Mouse (Mus musculus): ENCODE measurements at regions not wholly inside any gene's neighbourhood (a gene's known extent, or its start where the extent isn't known, plus 50 kb on each side); places are given as distances from the start of the nearest gene placed in this dataset.
A peak's percentile ranks its signal among the peaks of the same experiment; 100 is the strongest.

- 76% methylated on average over 1 of the region's 1 CpGs for WGBS
- H3K9ac ChIP-seq (replicated peaks): no peak overlapping the region
- H3K4me3 ChIP-seq (replicated peaks): no peak overlapping the region
- no peaks in the 10 kb centered on the region for H3K36me3 ChIP-seq
- no peak overlapping the region for H3K27ac ChIP-seq
- H3K27me3 ChIP-seq: no peaks in the 10 kb centered on the region
- H3K9me3 ChIP-seq: no peaks in the 10 kb centered on the region
- no peak overlapping the region for H3K4me2 ChIP-seq (replicated peaks)
- H3K4me1 ChIP-seq (replicated peaks): no peaks in the 10 kb centered on the region
- ATAC-seq: no peak
Measured at GRCm38 (mm10) chr13:53996867-53997266, 58.6 kb downstream of the Drd1 start.

GRCm38 (mm10) chr13:53992863-53993451 lies 62.5 kb downstream of the Drd1 start:
- no peak for ATAC-seq
- no peak overlapping the region for H3K27ac ChIP-seq
- H3K27me3 ChIP-seq: no peaks in the 10 kb centered on the region
- WGBS: 87% methylated on average over 7 of the region's 7 CpGs
- H3K9me3 ChIP-seq: no peaks in the 10 kb centered on the region
- H3K4me1 ChIP-seq (replicated peaks): no peaks in the 10 kb centered on the region
- H3K4me3 ChIP-seq (replicated peaks): no peak overlapping the region
- no peak overlapping the region for H3K9ac ChIP-seq (replicated peaks)
- no peaks in the 10 kb centered on the region for H3K36me3 ChIP-seq
- no peak overlapping the region for H3K4me2 ChIP-seq (replicated peaks)

- WGBS: 72% methylated on average over 2 of the region's 2 CpGs
Measured at GRCm38 (mm10) chr13:53979226-53979625, 76.3 kb downstream of the Drd1 start.

GRCm38 (mm10) chr13:53969421-53969820 lies 86.1 kb downstream of the Drd1 start:
- Histone ChIP-seq H3K27ac (no peak overlapping the region), H3K9me3 (0 out of 2 replicates have a peak, but pooled peaks cover 7% of the 10 kb centered on the region), H3K27me3 (no peaks in the 10 kb centered on the region), H3K9ac (replicated peaks) (no peak overlapping the region), H3K4me2 (replicated peaks) (no peak overlapping the region), H3K36me3 (no peaks in the 10 kb centered on the region), H3K4me1 (replicated peaks) (peaks cover 7% of the 10 kb centered on the region; the same call in 1 of the 2 replicates), H3K4me3 (replicated peaks) (no peak overlapping the region)
- 94% methylated on average over 2 of the region's 2 CpGs for WGBS
- no peak for ATAC-seq

More at GRCm38 (mm10) chr13:53979226-53979625, 76.3 kb downstream of the Drd1 start:
- Histone ChIP-seq H3K4me3 (replicated peaks) (no peak overlapping the region), H3K4me2 (replicated peaks) (no peak overlapping the region), H3K9me3 (no peaks in the 10 kb centered on the region), H3K4me1 (replicated peaks) (no peaks in the 10 kb centered on the region), H3K9ac (replicated peaks) (no peak overlapping the region), H3K36me3 (no peaks in the 10 kb centered on the region), H3K27me3 (no peaks in the 10 kb centered on the region), H3K27ac (no peak overlapping the region)
- ATAC-seq: no peak

- H3K9me3 ChIP-seq: no peaks in the 10 kb centered on the region; the same call in 1 of the 2 replicates
- no peaks in the 10 kb centered on the region for H3K4me1 ChIP-seq (replicated peaks)
- H3K9ac ChIP-seq (replicated peaks): no peak overlapping the region
- H3K27ac ChIP-seq: no peak overlapping the region
- H3K36me3 ChIP-seq: no peaks in the 10 kb centered on the region
- 93% methylated on average over 15 of the region's 15 CpGs for WGBS
- no peaks in the 10 kb centered on the region for H3K27me3 ChIP-seq
- no peak for ATAC-seq
- no peak overlapping the region for H3K4me3 ChIP-seq (replicated peaks)
- no peak overlapping the region for H3K4me2 ChIP-seq (replicated peaks)
Measured at GRCm38 (mm10) chr13:53956167-53956566, 99.3 kb downstream of the Drd1 start.

GRCm38 (mm10) chr13:53948056-53948455 lies 107.4 kb downstream of the Drd1 start:
- Histone ChIP-seq H3K27me3 (no peaks in the 10 kb centered on the region), H3K4me2 (replicated peaks) (no peak overlapping the region), H3K4me1 (replicated peaks) (no peaks in the 10 kb centered on the region), H3K4me3 (replicated peaks) (no peak overlapping the region), H3K27ac (no peak overlapping the region), H3K36me3 (no peaks in the 10 kb centered on the region), H3K9ac (replicated peaks) (no peak overlapping the region), H3K9me3 (no peaks in the 10 kb centered on the region; the same call in 1 of the 2 replicates)
- 3% methylated on average over 4 of the region's 4 CpGs for WGBS
- no peak for ATAC-seq

GRCm38 (mm10) chr13:53945681-53946080 lies 109.8 kb downstream of the Drd1 start:
- 82% methylated on average over 5 of the region's 5 CpGs for WGBS
- H3K4me2 ChIP-seq (replicated peaks): no peak overlapping the region
- ATAC-seq: no peak
- H3K4me3 ChIP-seq (replicated peaks): no peak overlapping the region
- H3K27me3 ChIP-seq: no peaks in the 10 kb centered on the region
- no peaks in the 10 kb centered on the region for H3K9me3 ChIP-seq
- peaks cover 13% of the 10 kb centered on the region; the same call in 1 of the 2 replicates for H3K4me1 ChIP-seq (replicated peaks)
- H3K9ac ChIP-seq (replicated peaks): no peak overlapping the region
- H3K36me3 ChIP-seq: no peaks in the 10 kb centered on the region
- no peak overlapping the region for H3K27ac ChIP-seq

- 64% methylated on average over 13 of the region's 13 CpGs for WGBS
- Histone ChIP-seq H3K4me3 (replicated peaks) (no peak overlapping the region), H3K9ac (replicated peaks) (no peak overlapping the region), H3K27ac (0 out of 2 replicates have a peak overlapping the region, but pooled peaks have one; percentile 19), H3K27me3 (no peaks in the 10 kb centered on the region), H3K4me2 (replicated peaks) (no peak overlapping the region), H3K9me3 (no peaks in the 10 kb centered on the region), H3K36me3 (no peaks in the 10 kb centered on the region), H3K4me1 (replicated peaks) (peaks cover 13% of the 10 kb centered on the region; the same call in 1 of the 2 replicates)
- peak; percentile 75 for ATAC-seq
Measured at GRCm38 (mm10) chr13:53941005-53941747, 114.3 kb downstream of the Drd1 start.

- Histone ChIP-seq H3K27me3 (no peaks in the 10 kb centered on the region), H3K4me2 (replicated peaks) (no peak overlapping the region), H3K36me3 (no peaks in the 10 kb centered on the region), H3K27ac (no peak overlapping the region), H3K4me1 (replicated peaks) (no peaks in the 10 kb centered on the region), H3K9me3 (no peaks in the 10 kb centered on the region), H3K4me3 (replicated peaks) (no peak overlapping the region), H3K9ac (replicated peaks) (no peak overlapping the region)
- ATAC-seq: no peak
- 80% methylated on average over 14 of the region's 14 CpGs for WGBS
Measured at GRCm38 (mm10) chr13:53935174-53935699, 120.3 kb downstream of the Drd1 start.

GRCm38 (mm10) chr13:53934457-53934856 lies 121.0 kb downstream of the Drd1 start:
- Histone ChIP-seq H3K27me3 (no peaks in the 10 kb centered on the region), H3K27ac (no peak overlapping the region), H3K4me1 (replicated peaks) (no peaks in the 10 kb centered on the region), H3K36me3 (no peaks in the 10 kb centered on the region), H3K4me3 (replicated peaks) (no peak overlapping the region), H3K9ac (replicated peaks) (no peak overlapping the region), H3K9me3 (no peaks in the 10 kb centered on the region), H3K4me2 (replicated peaks) (no peak overlapping the region)
- 84% methylated on average over 6 of the region's 6 CpGs for WGBS
- ATAC-seq: no peak

GRCm38 (mm10) chr13:53926128-53926527 lies 129.4 kb downstream of the Drd1 start:
- ATAC-seq: no peak
- H3K36me3 ChIP-seq: no peaks in the 10 kb centered on the region
- no peak overlapping the region for H3K4me3 ChIP-seq (replicated peaks)
- no peak overlapping the region for H3K9ac ChIP-seq (replicated peaks)
- no peaks in the 10 kb centered on the region for H3K4me1 ChIP-seq (replicated peaks)
- no peak overlapping the region for H3K4me2 ChIP-seq (replicated peaks)
- no peaks in the 10 kb centered on the region for H3K27me3 ChIP-seq
- WGBS: 94% methylated on average over 4 of the region's 4 CpGs
- H3K27ac ChIP-seq: no peak overlapping the region
- H3K9me3 ChIP-seq: no peaks in the 10 kb centered on the region

GRCm38 (mm10) chr13:53924433-53924832 lies 131.1 kb downstream of the Drd1 start:
- H3K27me3 ChIP-seq: no peaks in the 10 kb centered on the region
- no peaks in the 10 kb centered on the region for H3K36me3 ChIP-seq
- no peak for ATAC-seq
- no peak overlapping the region for H3K4me3 ChIP-seq (replicated peaks)
- no peak overlapping the region for H3K4me2 ChIP-seq (replicated peaks)
- H3K9me3 ChIP-seq: no peaks in the 10 kb centered on the region
- no peak overlapping the region for H3K27ac ChIP-seq
- 91% methylated on average over 4 of the region's 4 CpGs for WGBS
- no peaks in the 10 kb centered on the region for H3K4me1 ChIP-seq (replicated peaks)
- H3K9ac ChIP-seq (replicated peaks): no peak overlapping the region

Measured in midbrain, embryonic 13.5 days (tissue).